Mouse (Mus musculus): Measurements from ENCODE around the gene Hrasls5. TPM values are rescaled to one million over a fixed set of nuclear protein-coding genes. Genes with fewer than 3 reads are reported as not detected.

The Hrasls5 gene
- polyA plus RNA-seq, 1 experiment: not detected

DNA sequence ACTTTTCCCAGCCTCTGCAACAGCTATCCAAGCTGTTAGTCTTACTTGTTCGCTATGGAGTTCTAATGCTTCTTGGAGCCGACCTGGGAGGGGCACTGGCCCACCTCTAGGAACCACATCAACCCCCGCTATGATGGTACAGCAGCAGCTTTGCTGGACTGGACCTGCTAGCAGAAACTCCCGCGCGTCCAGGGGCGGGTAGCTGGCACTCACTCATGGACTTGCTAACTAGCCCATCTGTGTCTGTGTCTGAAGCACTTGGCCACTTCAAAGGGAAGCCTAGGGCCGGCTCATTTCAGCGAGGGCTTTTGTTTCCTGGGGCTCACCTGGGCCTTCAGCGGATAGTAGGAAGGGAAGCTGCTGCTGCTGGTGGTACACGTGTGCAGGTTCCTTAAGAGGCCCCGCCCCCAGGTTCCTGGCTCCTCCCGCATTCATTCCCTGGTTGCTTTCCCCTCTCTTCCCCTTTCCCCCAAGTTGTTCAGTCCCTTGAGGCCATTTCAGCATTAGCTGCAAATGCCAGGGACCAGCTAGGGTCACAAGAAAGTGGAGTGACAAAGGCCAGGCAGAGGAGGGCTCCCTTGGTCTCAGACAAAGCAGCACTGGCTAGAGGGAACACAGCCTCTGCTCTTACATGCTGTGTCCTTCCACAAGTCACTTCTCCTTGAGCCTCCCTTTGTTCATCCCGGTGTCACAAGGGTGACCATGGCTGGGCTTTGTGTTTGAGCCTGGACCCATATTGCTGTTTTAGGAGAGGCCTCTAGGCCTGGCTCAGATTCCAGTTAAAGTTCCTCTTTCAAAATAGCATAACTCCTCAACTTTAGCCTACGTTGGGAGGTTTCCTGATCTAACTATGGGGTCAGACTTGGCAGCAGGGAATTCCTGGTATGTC lies 5.3 kb upstream of the Hrasls5 start, which contains the start of gene Lgals12:
Lgals12 (minus strand) TSS at position 393 of the 889 bp plus-strand sequence.
- H3K4me3 ChIP-seq (ENCODE audit: insufficient read depth, poor library complexity, severe bottlenecking): no peak within 1 kb of the TSS
- TF ChIP-seq USF1 (IDR thresholded peaks at IDR 0.05; ENCODE audit: low read depth) (no peak), MAX (IDR thresholded peaks at IDR 0.05) (no peak), FOSL1 (IDR thresholded peaks at IDR 0.05; ENCODE audit: insufficient read depth, low read length, poor library complexity, severe bottlenecking) (no peak)

DNA sequence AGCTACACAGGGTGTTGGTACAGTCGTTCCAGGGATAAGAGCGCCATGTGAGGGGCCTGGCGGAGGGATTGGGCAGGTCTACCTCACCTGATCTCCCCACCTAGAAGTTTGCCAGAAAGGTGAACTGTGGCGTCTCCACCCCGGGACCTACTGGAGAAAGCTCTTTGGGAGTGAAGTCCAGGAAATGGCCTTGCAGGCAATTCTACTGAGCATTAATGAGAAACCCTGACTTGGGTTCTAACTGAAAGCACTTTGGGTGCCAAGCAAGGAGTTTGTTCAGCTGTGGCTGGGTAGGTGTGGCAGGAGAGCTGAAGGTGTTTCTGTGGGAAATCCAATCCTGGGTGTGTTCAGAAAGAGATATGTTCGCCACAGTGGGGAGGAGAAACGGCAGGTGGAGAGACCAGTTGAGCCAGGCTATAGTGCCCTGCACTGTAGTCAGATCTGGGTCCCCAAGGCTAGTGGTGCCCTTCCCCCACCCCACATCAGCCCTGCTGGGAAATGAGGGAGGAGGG lies 4.6 kb upstream of the Hrasls5 start:
- Histone ChIP-seq H3K36me3 (ENCODE audit: control insufficient read depth, insufficient read depth) (no peaks in the 10 kb centered on the region), H3K79me2 (ENCODE audit: control insufficient read depth, insufficient read depth) (no peaks in the 10 kb centered on the region), H3K4me3 (ENCODE audit: insufficient read depth, poor library complexity, severe bottlenecking) (no peak overlapping the region), H3K27me3 (ENCODE audit: control insufficient read depth, insufficient read depth, insufficient read length) (peaks cover 3% of the 10 kb centered on the region), H3K79me3 (ENCODE audit: low read depth) (no peaks in the 10 kb centered on the region), H3ac (ENCODE audit: control insufficient read depth, insufficient read length, low read depth) (no peak overlapping the region)
- TF ChIP-seq CEBPB (IDR thresholded peaks at IDR 0.05; ENCODE audit: low read depth): no peak
- no peak for TF ChIP-seq MYOG (IDR thresholded peaks at IDR 0.05; ENCODE audit: control insufficient read depth, extremely low read depth, insufficient read length)
- no peak for TF ChIP-seq MYOD1 (IDR thresholded peaks at IDR 0.05; ENCODE audit: control insufficient read depth, insufficient read length, low read depth)
- no peak for TF ChIP-seq MAX (IDR thresholded peaks at IDR 0.05)
- no peak for TF ChIP-seq FOSL1 (IDR thresholded peaks at IDR 0.05; ENCODE audit: insufficient read depth, low read length, poor library complexity, severe bottlenecking)
- no peak for TF ChIP-seq USF1 (IDR thresholded peaks at IDR 0.05; ENCODE audit: low read depth)
- TF ChIP-seq CTCF (IDR thresholded peaks at IDR 0.05; ENCODE audit: control insufficient read depth, insufficient read depth, insufficient read length): no peak

More for the DNA sequence above, 5.3 kb upstream of the Hrasls5 start, which contains the start of gene Lgals12:
- H3K79me2 ChIP-seq (ENCODE audit: control insufficient read depth, insufficient read depth): no peaks in the 10 kb centered on the region
- no peak within 1 kb of the TSS for H3ac ChIP-seq (ENCODE audit: control insufficient read depth, insufficient read length, low read depth)
- H3K36me3 ChIP-seq (ENCODE audit: control insufficient read depth, insufficient read depth): no peaks in the 10 kb centered on the region
- H3K27me3 ChIP-seq (ENCODE audit: control insufficient read depth, insufficient read depth, insufficient read length): no peaks in the 10 kb centered on the region
- no peaks in the 10 kb centered on the region for H3K79me3 ChIP-seq (ENCODE audit: low read depth)

DNA sequence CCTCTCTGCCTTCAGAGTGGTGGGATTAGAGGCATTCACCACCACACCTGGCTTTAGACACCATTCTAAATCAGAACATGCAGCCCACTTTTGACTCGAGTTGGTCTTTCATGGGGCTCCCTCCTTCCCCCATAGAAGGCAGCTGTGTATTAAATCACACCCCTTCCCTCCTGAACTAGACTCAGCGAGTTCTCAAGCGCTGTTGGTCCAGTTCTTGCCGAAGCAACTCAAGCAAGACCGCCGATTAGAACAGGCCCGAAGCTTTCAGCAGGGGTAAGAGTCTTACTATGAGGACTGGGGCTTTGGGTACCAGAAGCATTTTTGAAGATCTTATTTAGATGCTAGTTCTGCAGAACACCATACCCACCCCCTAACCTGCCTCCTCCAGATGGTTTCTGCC lies 810 bp downstream of the Hrasls5 start:
- Histone ChIP-seq H3K79me2 (ENCODE audit: control insufficient read depth, insufficient read depth) (no peaks in the 10 kb centered on the region), H3K27me3 (ENCODE audit: control insufficient read depth, insufficient read depth, insufficient read length) (peaks cover 12% of the 10 kb centered on the region), H3ac (ENCODE audit: control insufficient read depth, insufficient read length, low read depth) (no peak overlapping the region), H3K4me3 (ENCODE audit: insufficient read depth, poor library complexity, severe bottlenecking) (no peak overlapping the region), H3K79me3 (ENCODE audit: low read depth) (no peaks in the 10 kb centered on the region), H3K36me3 (ENCODE audit: control insufficient read depth, insufficient read depth) (no peaks in the 10 kb centered on the region)
- TF ChIP-seq MYOG (IDR thresholded peaks at IDR 0.05; ENCODE audit: control insufficient read depth, extremely low read depth, insufficient read length) (no peak), MYOD1 (IDR thresholded peaks at IDR 0.05; ENCODE audit: control insufficient read depth, insufficient read length, low read depth) (no peak), MAX (IDR thresholded peaks at IDR 0.05) (no peak), CEBPB (IDR thresholded peaks at IDR 0.05; ENCODE audit: low read depth) (no peak), USF1 (IDR thresholded peaks at IDR 0.05; ENCODE audit: low read depth) (no peak), CTCF (IDR thresholded peaks at IDR 0.05; ENCODE audit: control insufficient read depth, insufficient read depth, insufficient read length) (no peak), FOSL1 (IDR thresholded peaks at IDR 0.05; ENCODE audit: insufficient read depth, low read length, poor library complexity, severe bottlenecking) (no peak)

DNA sequence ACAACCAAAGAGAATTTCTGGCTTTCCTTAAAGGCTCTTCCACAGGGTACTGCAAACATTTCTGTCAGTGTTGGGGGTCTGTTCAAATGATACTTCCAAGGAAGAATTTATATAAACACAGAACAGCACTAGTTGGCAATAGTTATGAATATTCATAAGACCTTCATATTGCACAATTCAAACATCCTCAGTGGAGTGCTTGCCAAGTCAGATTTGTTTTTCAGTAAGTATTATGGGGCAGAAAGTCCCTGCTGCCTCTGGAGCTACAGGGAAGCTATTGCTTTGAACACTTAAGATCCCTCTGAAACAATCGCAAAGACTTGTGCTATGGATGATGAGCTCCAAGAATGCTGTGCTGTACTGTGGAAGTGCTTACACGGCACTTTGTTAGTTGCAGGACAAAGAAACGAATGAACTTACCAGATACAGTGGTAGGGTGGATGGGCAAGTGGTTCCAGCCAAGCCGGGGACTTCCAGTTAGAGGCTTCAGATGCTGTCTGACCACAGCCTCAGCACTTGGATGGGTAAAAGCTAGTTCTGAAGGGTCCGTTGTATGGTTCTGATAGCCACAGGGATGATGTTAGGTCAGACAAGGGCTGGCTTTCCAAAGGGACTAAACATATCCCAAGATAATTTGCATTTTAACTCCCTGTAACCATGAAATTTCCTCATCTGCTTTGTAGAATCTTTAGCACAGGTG lies 4.0 kb downstream of the Hrasls5 start:
- Histone ChIP-seq H3K79me2 (ENCODE audit: control insufficient read depth, insufficient read depth) (no peaks in the 10 kb centered on the region), H3K4me3 (ENCODE audit: insufficient read depth, poor library complexity, severe bottlenecking) (no peak overlapping the region)
- TF ChIP-seq MAX (IDR thresholded peaks at IDR 0.05) (no peak), MYOG (IDR thresholded peaks at IDR 0.05; ENCODE audit: control insufficient read depth, extremely low read depth, insufficient read length) (no peak), CTCF (IDR thresholded peaks at IDR 0.05; ENCODE audit: control insufficient read depth, insufficient read depth, insufficient read length) (no peak), FOSL1 (IDR thresholded peaks at IDR 0.05; ENCODE audit: insufficient read depth, low read length, poor library complexity, severe bottlenecking) (no peak), CEBPB (IDR thresholded peaks at IDR 0.05; ENCODE audit: low read depth) (no peak), MYOD1 (IDR thresholded peaks at IDR 0.05; ENCODE audit: control insufficient read depth, insufficient read length, low read depth) (no peak), USF1 (IDR thresholded peaks at IDR 0.05; ENCODE audit: low read depth) (no peak)

DNA sequence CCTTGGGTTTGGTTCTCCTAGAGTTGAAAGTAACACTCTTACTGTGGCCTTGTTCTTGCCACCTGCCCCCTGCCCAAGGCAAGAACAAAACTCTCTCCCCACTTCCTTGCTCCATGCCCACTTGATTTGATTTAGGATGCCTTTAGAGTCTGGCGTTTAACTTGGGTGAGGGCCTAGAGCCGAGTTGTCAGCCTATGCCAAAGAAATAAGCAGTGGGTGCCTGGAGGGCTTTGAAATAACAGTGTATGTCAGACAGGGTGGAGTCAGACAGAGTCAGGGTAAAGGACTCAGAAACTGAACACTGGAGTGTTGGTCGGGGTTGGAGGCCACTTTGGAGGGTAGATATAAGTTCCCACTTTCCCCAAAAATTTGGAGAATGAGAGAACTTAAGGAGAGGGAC lies 4.7 kb downstream of the Hrasls5 start:
- Histone ChIP-seq H3K36me3 (ENCODE audit: control insufficient read depth, insufficient read depth) (no peaks in the 10 kb centered on the region), H3ac (ENCODE audit: control insufficient read depth, insufficient read length, low read depth) (no peak overlapping the region), H3K27me3 (ENCODE audit: control insufficient read depth, insufficient read depth, insufficient read length) (peaks cover 21% of the 10 kb centered on the region), H3K4me3 (ENCODE audit: insufficient read depth, poor library complexity, severe bottlenecking) (no peak overlapping the region), H3K79me2 (ENCODE audit: control insufficient read depth, insufficient read depth) (no peaks in the 10 kb centered on the region), H3K79me3 (ENCODE audit: low read depth) (no peaks in the 10 kb centered on the region)
- no peak for TF ChIP-seq USF1 (IDR thresholded peaks at IDR 0.05; ENCODE audit: low read depth)
- no peak for TF ChIP-seq CEBPB (IDR thresholded peaks at IDR 0.05; ENCODE audit: low read depth)
- no peak for TF ChIP-seq MYOG (IDR thresholded peaks at IDR 0.05; ENCODE audit: control insufficient read depth, extremely low read depth, insufficient read length)
- no peak for TF ChIP-seq FOSL1 (IDR thresholded peaks at IDR 0.05; ENCODE audit: insufficient read depth, low read length, poor library complexity, severe bottlenecking)
- no peak for TF ChIP-seq MYOD1 (IDR thresholded peaks at IDR 0.05; ENCODE audit: control insufficient read depth, insufficient read length, low read depth)
- no peak for TF ChIP-seq CTCF (IDR thresholded peaks at IDR 0.05; ENCODE audit: control insufficient read depth, insufficient read depth, insufficient read length)
- TF ChIP-seq MAX (IDR thresholded peaks at IDR 0.05): no peak

More for the DNA sequence above, 4.0 kb downstream of the Hrasls5 start:
- Histone ChIP-seq H3K79me3 (ENCODE audit: low read depth) (no peaks in the 10 kb centered on the region), H3ac (ENCODE audit: control insufficient read depth, insufficient read length, low read depth) (no peak overlapping the region), H3K27me3 (ENCODE audit: control insufficient read depth, insufficient read depth, insufficient read length) (peaks cover 21% of the 10 kb centered on the region), H3K36me3 (ENCODE audit: control insufficient read depth, insufficient read depth) (no peaks in the 10 kb centered on the region)

Measured in C2C12 (cell line).